Mouse (Mus musculus): ENCODE results near the gene Mfn1. TPM values are rescaled to one million over a fixed set of nuclear protein-coding genes. Genes with fewer than 3 reads are reported as not detected.
A peak's percentile ranks its signal among the peaks of the same experiment; 100 is the strongest.

Gene Mfn1
- polyA plus RNA-seq, 1 experiment from 2014 or later = 33.2 TPM

DNA sequence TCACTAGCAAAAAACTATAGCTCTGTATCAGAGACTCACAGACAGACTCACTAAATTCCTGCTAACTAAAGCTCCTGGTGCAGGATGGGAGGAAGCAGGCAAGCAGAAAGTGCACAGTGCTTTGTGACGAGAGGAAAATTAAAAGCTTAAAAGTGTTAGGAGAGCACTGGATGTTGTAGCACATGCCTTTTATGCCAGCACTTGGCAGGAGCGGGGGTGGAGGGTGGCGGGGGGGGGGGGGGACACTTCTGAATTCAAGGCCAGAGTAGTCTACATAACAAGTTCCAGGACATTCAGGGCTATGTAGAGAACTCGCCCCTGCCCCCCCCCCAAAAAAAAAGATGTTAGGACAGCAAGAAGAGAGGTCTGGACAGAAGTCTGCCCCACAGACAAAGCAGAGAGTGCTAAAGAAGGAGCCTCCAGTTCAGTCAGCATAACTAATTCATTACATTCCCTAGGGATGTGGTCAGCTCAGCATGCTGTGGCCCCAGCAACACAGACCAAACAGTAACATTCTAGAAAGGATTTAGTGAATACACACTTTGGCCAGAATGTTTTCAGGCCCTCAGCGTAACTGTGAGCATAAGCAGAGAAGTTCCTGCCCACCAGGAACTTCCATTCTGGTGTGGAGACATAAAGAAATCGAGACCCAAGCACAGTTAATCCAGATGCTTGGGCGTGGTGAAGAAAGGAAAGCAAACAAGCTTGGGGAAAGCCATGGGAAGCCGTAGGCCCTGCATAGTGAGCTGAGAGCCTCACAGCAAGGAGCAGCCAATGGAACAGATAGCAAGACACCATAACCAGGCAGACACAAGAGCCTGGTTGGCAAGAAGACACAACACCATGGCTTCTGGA is 33.2 kb upstream of the Mfn1 start:
- 36% methylated on average over 6 of the region's 8 CpGs for WGBS
- ATAC-seq (ENCODE audit: insufficient number of reproducible peaks, insufficient read depth, low FRiP score, low TSS enrichment, low read depth) = no peak
- H3K9me3 ChIP-seq = no peaks in the 10 kb centered on the region
- H3K4me3 ChIP-seq = no peak overlapping the region
- no peaks in the 10 kb centered on the region for H3K36me3 ChIP-seq
- H3K27me3 ChIP-seq = no peaks in the 10 kb centered on the region
- no peak overlapping the region for H3K27ac ChIP-seq
- peaks cover 13% of the 10 kb centered on the region; the same call in 1 of the 2 replicates for H3K4me1 ChIP-seq
- H3K9ac ChIP-seq = no peak overlapping the region
- no peak overlapping the region for H3K4me2 ChIP-seq

GRCm38 (mm10) chr3:32496711-32497070 is 32.6 kb upstream of the Mfn1 start:
- H3K27ac ChIP-seq = no peak overlapping the region
- H3K9ac ChIP-seq = no peak overlapping the region
- H3K4me3 ChIP-seq = no peak overlapping the region
- H3K27me3 ChIP-seq = no peaks in the 10 kb centered on the region
- no peak for ATAC-seq (ENCODE audit: insufficient number of reproducible peaks, insufficient read depth, low FRiP score, low TSS enrichment, low read depth)
- 81% methylated on average over 1 of the region's 1 CpGs for WGBS
- no peak overlapping the region for H3K4me2 ChIP-seq
- peaks cover 13% of the 10 kb centered on the region; the same call in 1 of the 2 replicates for H3K4me1 ChIP-seq
- H3K9me3 ChIP-seq = no peaks in the 10 kb centered on the region
- no peaks in the 10 kb centered on the region for H3K36me3 ChIP-seq

DNA sequence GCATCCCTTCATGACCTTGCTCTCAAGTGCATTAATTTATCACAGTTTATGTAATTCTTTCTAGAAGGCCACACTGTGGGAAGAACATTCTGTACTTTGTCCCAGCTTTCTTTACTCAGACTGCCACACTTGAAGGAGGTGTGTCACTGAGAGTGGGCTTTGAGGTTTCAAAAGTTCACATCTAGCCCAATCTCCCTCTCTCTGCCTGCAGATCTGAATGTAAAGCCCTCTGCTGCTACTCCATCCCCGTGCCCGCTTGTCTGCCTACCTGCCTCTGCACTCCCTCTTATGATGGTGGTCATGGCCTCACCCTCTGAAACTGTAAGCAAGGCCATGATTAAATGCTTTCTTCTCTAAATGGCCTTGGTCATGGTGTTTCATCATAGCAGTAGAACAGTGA is 28.9 kb upstream of the Mfn1 start:
- H3K9me3 ChIP-seq = no peaks in the 10 kb centered on the region
- H3K4me2 ChIP-seq = no peak overlapping the region
- H3K9ac ChIP-seq = no peak overlapping the region
- no peak for ATAC-seq (ENCODE audit: insufficient number of reproducible peaks, insufficient read depth, low FRiP score, low TSS enrichment, low read depth)
- H3K4me1 ChIP-seq = peaks cover 10% of the 10 kb centered on the region; the same call in 1 of the 2 replicates
- no peaks in the 10 kb centered on the region for H3K27me3 ChIP-seq
- H3K4me3 ChIP-seq = no peak overlapping the region
- no peak overlapping the region for H3K27ac ChIP-seq
- H3K36me3 ChIP-seq = no peaks in the 10 kb centered on the region
- 79% methylated on average over 2 of the region's 2 CpGs for WGBS

GRCm38 (mm10) chr3:32505841-32506240 is 23.4 kb upstream of the Mfn1 start:
- no peak overlapping the region for H3K4me2 ChIP-seq
- no peaks in the 10 kb centered on the region for H3K9me3 ChIP-seq
- no peak overlapping the region for H3K4me3 ChIP-seq
- no peak for ATAC-seq (ENCODE audit: insufficient number of reproducible peaks, insufficient read depth, low FRiP score, low TSS enrichment, low read depth)
- H3K27ac ChIP-seq = no peak overlapping the region
- 70% methylated on average over 3 of the region's 3 CpGs for WGBS
- no peaks in the 10 kb centered on the region for H3K27me3 ChIP-seq
- no peaks in the 10 kb centered on the region for H3K36me3 ChIP-seq
- H3K4me1 ChIP-seq = peaks cover 4% of the 10 kb centered on the region; the same call in 1 of the 2 replicates
- no peak overlapping the region for H3K9ac ChIP-seq

DNA sequence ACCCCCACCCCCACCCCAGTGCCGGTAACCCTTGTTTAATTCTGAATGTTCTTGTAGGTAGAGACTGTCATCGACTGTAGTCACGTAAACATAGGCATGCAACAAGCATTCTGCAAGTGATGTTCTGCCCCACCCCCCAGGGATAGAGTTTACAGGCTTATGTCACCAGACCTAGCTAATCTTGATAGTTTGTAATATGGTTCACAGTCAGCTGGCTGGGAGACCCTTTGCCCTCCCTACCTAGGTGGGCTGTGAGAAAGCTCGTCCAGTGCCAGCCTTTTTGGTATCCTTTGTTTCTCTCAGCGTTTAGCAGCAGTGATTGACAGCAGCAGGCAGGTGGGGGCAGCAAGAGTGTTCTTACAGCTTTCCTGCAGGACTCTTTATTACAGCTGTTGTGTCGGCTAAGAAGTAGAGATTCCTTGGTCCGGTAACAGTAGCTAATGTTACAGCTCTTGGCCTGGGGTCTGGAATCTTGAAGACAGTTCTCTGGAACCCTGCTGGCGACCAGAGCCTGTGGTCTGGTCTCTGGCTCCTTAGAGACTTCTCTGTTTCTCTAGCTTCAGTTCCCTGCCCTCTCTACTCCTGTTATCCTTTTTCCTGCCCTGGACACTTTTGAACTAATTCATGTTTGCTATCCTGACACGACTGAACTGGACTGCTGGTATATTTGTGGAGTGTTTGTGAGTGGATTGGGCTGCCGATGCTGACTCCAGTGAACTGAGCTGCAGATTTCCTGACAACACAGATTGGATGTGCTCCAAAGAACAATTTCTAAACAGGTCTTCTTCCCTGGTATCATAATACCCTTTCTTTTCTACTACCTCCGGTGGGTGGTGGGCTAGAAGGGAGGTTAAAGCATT is 22.7 kb upstream of the Mfn1 start:
- H3K9me3 ChIP-seq = no peaks in the 10 kb centered on the region
- H3K36me3 ChIP-seq = no peaks in the 10 kb centered on the region
- H3K9ac ChIP-seq = no peak overlapping the region
- H3K4me3 ChIP-seq = no peak overlapping the region
- 63% methylated on average over 11 of the region's 11 CpGs for WGBS
- H3K27me3 ChIP-seq = no peaks in the 10 kb centered on the region
- ATAC-seq (ENCODE audit: insufficient number of reproducible peaks, insufficient read depth, low FRiP score, low TSS enrichment, low read depth) = no peak
- H3K27ac ChIP-seq = no peak overlapping the region
- H3K4me2 ChIP-seq = no peak overlapping the region
- H3K4me1 ChIP-seq = peaks cover 8% of the 10 kb centered on the region

DNA sequence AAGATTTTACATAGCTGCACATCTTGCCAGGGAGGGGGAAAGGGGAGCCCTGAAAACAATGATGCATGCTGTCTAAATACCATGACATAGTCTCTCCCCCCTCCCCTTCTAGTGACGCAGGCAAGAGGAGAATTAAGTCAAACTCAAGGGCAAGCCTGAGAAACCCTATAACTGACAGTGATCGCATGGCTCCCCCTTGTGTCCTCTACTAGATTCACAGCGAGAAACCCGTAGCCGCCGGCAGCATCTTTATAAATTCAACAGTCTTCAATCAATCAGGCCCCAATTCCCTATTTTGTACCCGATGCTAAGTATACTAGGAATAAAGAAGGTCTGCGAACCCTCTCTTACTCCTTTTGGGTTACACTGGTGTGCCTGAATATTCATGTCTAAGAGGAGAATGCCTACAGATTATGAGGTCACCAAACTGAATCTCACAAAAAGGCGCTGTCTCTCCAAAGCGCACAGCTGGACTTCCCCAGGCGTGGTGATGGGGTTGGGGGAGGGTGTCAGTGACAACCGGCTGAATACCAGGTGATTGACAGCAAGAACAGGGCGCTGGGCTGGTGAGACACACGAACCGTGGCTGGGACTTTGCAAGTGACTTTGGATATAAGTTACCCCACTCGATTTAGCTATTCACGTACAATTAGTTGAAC is 20.5 kb upstream of the Mfn1 start:
- Histone ChIP-seq H3K27me3 (no peaks in the 10 kb centered on the region), H3K27ac (no peak overlapping the region), H3K9ac (peak overlapping the region; percentile 41; the same call in 1 of the 2 replicates), H3K36me3 (peaks cover 5% of the 10 kb centered on the region; the same call in 1 of the 2 replicates), H3K4me1 (peaks cover 23% of the 10 kb centered on the region), H3K9me3 (no peaks in the 10 kb centered on the region), H3K4me2 (peak overlapping the region; percentile 61), H3K4me3 (peak overlapping the region; percentile 21)
- ATAC-seq (ENCODE audit: insufficient number of reproducible peaks, insufficient read depth, low FRiP score, low TSS enrichment, low read depth) = no peak
- WGBS = 3% methylated on average over 17 of the region's 17 CpGs

GRCm38 (mm10) chr3:32509496-32510374 is 19.5 kb upstream of the Mfn1 start, which contains the start of gene Zfp639:
Gene Zfp639, plus strand, starts transcription at chr3:32510259.
- Histone ChIP-seq H3K27ac (peak within 1 kb of the TSS; percentile 63), H3K4me2 (peak within 1 kb of the TSS; percentile 61), H3K9ac (peak within 1 kb of the TSS; percentile 89), H3K4me3 (peak within 1 kb of the TSS; percentile 74), H3K27me3 (no peaks in the 10 kb centered on the region), H3K9me3 (no peaks in the 10 kb centered on the region), H3K36me3 (peaks cover 7% of the 10 kb centered on the region), H3K4me1 (peaks cover 23% of the 10 kb centered on the region)
- no peak for ATAC-seq (ENCODE audit: insufficient number of reproducible peaks, insufficient read depth, low FRiP score, low TSS enrichment, low read depth)
- 7% methylated on average over 24 of the region's 24 CpGs for WGBS

GRCm38 (mm10) chr3:32510375-32511190 is 18.7 kb upstream of the Mfn1 start:
- WGBS = under 1% methylated on average over 65 of the region's 69 CpGs
- peaks cover 12% of the 10 kb centered on the region for H3K36me3 ChIP-seq
- H3K27ac ChIP-seq = peak overlapping the region; percentile 63
- peak; percentile 91 for ATAC-seq (ENCODE audit: insufficient number of reproducible peaks, insufficient read depth, low FRiP score, low TSS enrichment, low read depth)
- H3K9me3 ChIP-seq = no peaks in the 10 kb centered on the region
- peaks cover 23% of the 10 kb centered on the region for H3K4me1 ChIP-seq
- H3K4me3 ChIP-seq = peak overlapping the region; percentile 74
- H3K9ac ChIP-seq = peak overlapping the region; percentile 89
- peak overlapping the region; percentile 61 for H3K4me2 ChIP-seq
- no peaks in the 10 kb centered on the region for H3K27me3 ChIP-seq

- peaks cover 18% of the 10 kb centered on the region for H3K36me3 ChIP-seq
- peak overlapping the region; percentile 61 for H3K4me2 ChIP-seq
- H3K9me3 ChIP-seq = no peaks in the 10 kb centered on the region
- WGBS = 3% methylated on average over 13 of the region's 13 CpGs
- no peaks in the 10 kb centered on the region for H3K27me3 ChIP-seq
- no peak for ATAC-seq (ENCODE audit: insufficient number of reproducible peaks, insufficient read depth, low FRiP score, low TSS enrichment, low read depth)
- H3K27ac ChIP-seq = no peak overlapping the region
- H3K4me1 ChIP-seq = peaks cover 23% of the 10 kb centered on the region
- H3K9ac ChIP-seq = peak overlapping the region; percentile 89
- peak overlapping the region; percentile 74 for H3K4me3 ChIP-seq
Observed at GRCm38 (mm10) chr3:32511191-32511550, 18.1 kb upstream of the Mfn1 start.

GRCm38 (mm10) chr3:32512686-32513284 is 16.5 kb upstream of the Mfn1 start:
- H3K27me3 ChIP-seq = no peaks in the 10 kb centered on the region
- H3K9ac ChIP-seq = no peak overlapping the region
- H3K4me1 ChIP-seq = peaks cover 23% of the 10 kb centered on the region
- H3K4me2 ChIP-seq = no peak overlapping the region
- H3K4me3 ChIP-seq = no peak overlapping the region
- H3K27ac ChIP-seq = no peak overlapping the region
- no peak for ATAC-seq (ENCODE audit: insufficient number of reproducible peaks, insufficient read depth, low FRiP score, low TSS enrichment, low read depth)
- WGBS = 89% methylated on average over 7 of the region's 7 CpGs
- H3K9me3 ChIP-seq = no peaks in the 10 kb centered on the region
- peaks cover 32% of the 10 kb centered on the region for H3K36me3 ChIP-seq

All from embryonic facial prominence, embryonic 13.5 days (tissue).